Mouse (Mus musculus): ENCODE results near the gene Cask. TPM values are rescaled to one million over a fixed set of nuclear protein-coding genes. Genes with fewer than 3 reads are reported as not detected.

The Cask gene
- polyA plus RNA-seq, 1 experiment from 2014 or later = 13.6 TPM

DNA sequence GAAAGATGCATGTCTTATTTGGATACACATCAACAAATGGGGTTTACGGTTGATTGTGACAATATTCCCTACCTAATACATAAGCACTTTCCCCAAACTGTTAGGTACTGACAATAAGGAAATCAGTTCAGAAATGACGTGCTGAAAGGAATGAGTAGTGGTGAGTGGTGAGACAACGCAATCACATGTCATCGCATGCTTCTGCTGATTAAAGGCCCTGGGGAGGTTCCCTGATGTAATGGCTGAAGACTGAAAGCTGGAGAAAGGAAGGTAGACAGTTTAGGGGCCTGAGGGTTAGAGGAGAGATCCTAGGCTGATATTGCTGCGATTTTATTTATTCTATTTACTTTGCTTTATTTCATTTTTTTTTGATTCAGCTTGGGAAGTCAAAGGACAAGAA, 240.1 kb downstream of the Cask start:
- 87% methylated on average over 5 of the region's 5 CpGs for WGBS

DNA sequence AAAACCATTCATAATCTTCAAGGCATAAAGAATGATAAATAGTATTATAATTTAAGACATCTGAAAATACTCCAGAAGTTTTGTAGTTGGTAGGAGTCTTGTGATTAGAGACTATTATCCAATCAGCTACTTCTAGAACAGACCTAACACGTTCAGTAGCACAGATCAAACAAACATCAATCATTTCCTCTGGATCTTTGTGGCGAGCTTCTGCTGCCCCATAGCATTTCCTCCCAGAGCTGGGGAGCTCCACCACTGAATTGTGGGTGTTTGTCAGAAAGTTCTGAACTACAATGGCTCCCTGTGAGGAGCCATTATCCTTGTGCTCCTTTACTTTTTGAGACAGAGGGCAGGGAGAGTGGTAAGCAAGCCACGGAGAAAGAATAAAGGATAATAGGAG, 243.4 kb downstream of the Cask start:
- H3K27ac ChIP-seq (replicated peaks) = no peak overlapping the region
- H3K36me3 ChIP-seq (replicated peaks) = 0 out of 2 replicates have a peak, but pooled peaks cover 2% of the 10 kb centered on the region
- H3K4me3 ChIP-seq = no peak overlapping the region
- H3K4me1 ChIP-seq = no peaks in the 10 kb centered on the region
- 60% methylated on average over 3 of the region's 3 CpGs for WGBS
- DNase-seq (ENCODE audit: low spot score) = no peak
- no peaks in the 10 kb centered on the region for H3K9me3 ChIP-seq
- H3K27me3 ChIP-seq (replicated peaks; ENCODE audit: low read depth, poor library complexity, severe bottlenecking) = peaks cover 22% of the 10 kb centered on the region

More for the DNA sequence above, 240.1 kb downstream of the Cask start:
- H3K36me3 ChIP-seq (replicated peaks) = 0 out of 2 replicates have a peak, but pooled peaks cover 12% of the 10 kb centered on the region
- H3K27ac ChIP-seq (replicated peaks) = no peak overlapping the region
- H3K4me1 ChIP-seq = no peaks in the 10 kb centered on the region
- H3K9me3 ChIP-seq = no peaks in the 10 kb centered on the region
- DNase-seq (ENCODE audit: low spot score) = no peak
- H3K27me3 ChIP-seq (replicated peaks; ENCODE audit: low read depth, poor library complexity, severe bottlenecking) = peaks cover 21% of the 10 kb centered on the region; the same call in 1 of the 2 replicates
- no peak overlapping the region for H3K4me3 ChIP-seq

DNA sequence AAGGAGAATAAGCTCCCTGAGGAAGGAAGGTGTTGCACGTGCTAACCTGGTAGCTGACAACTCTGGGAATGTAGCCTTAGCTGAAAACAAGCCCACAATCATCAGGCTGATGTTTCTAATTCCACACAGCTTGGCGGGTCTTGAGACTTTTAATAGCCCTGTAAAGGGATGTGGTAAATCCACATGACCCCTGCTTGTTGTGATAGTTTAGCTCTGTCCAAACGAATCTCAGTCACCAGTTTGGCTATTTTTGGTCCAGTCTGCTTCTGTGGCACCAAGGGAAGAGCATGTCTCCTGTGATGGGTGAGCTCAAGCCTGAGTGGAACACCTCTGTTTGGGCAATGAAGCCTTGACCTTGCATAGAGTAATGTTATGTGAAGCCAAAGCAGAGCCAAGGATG, 244.4 kb downstream of the Cask start:
- H3K4me3 ChIP-seq = no peak overlapping the region
- DNase-seq (ENCODE audit: low spot score) = no peak
- WGBS = 71% methylated on average over 3 of the region's 3 CpGs
- peaks cover 22% of the 10 kb centered on the region for H3K27me3 ChIP-seq (replicated peaks; ENCODE audit: low read depth, poor library complexity, severe bottlenecking)
- H3K36me3 ChIP-seq (replicated peaks) = 0 out of 2 replicates have a peak, but pooled peaks cover 2% of the 10 kb centered on the region
- no peak overlapping the region for H3K27ac ChIP-seq (replicated peaks)
- no peaks in the 10 kb centered on the region for H3K9me3 ChIP-seq
- H3K4me1 ChIP-seq = no peaks in the 10 kb centered on the region

DNA sequence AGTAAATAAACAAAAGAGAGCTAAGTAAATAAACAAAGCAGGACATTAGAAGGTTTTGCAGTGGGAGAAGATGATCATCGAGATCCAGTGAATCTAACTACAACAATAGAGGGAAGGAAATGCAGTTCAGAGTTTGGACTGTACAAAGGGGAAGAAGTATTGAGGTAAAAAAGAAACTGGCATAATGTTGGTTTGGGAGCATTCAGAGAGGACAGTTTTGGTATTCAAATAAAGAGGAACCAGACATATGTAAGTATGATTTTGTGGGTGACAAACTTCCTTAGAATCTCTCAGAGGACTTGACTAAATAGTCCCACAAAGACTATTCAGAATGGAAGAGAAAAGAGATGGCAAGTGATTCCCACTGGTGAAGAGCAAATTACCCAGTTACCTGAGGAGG, 251.2 kb downstream of the Cask start:
- Histone ChIP-seq H3K36me3 (replicated peaks) (no peaks in the 10 kb centered on the region), H3K27me3 (replicated peaks; ENCODE audit: low read depth, poor library complexity, severe bottlenecking) (peaks cover 23% of the 10 kb centered on the region), H3K4me1 (no peaks in the 10 kb centered on the region), H3K4me3 (no peak overlapping the region), H3K27ac (replicated peaks) (no peak overlapping the region), H3K9me3 (no peaks in the 10 kb centered on the region)
- WGBS = 68% methylated on average over 1 of the region's 1 CpGs
- DNase-seq (ENCODE audit: low spot score) = no peak

DNA sequence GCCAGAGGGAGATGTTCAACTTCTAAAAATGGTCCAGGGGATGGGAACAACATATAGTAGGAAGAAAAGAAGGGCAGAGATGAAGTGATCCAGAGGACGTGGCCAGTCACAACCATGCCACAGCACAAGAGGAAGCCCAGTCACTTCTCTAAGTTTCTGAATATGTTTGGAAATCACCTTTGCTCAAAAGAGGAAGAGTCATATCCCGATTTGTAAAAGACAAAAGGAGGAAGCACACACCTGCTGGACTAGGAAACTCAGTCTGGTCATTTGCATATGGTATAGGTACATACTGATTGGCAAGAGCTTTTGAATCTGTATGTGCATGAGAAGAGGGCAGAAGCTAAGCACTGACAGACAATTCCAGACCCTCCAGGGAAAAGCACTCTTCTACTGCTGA, 251.8 kb downstream of the Cask start:
- no peaks in the 10 kb centered on the region for H3K9me3 ChIP-seq
- H3K4me3 ChIP-seq = no peak overlapping the region
- peaks cover 24% of the 10 kb centered on the region for H3K27me3 ChIP-seq (replicated peaks; ENCODE audit: low read depth, poor library complexity, severe bottlenecking)
- 84% methylated on average over 2 of the region's 2 CpGs for WGBS
- no peaks in the 10 kb centered on the region for H3K36me3 ChIP-seq (replicated peaks)
- no peak overlapping the region for H3K27ac ChIP-seq (replicated peaks)
- H3K4me1 ChIP-seq = no peaks in the 10 kb centered on the region
- no peak for DNase-seq (ENCODE audit: low spot score)

DNA sequence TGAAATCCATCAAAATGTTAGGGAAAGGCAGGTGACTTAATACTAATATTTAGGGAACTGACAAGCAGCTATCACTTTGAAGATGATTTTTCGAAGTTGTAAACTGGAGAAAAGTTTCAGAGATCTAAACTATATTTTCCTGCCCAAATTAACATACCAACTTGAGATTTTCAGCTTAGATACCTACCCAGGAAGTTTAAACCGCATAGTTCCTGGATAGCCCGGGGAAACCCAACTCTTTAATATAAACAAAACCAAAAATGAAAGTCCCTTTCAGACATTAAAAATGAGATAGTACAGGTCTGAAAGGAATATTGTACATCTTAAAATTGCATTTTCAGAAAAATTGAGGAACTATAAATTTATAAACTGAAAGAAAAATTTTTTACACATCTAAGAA, 273.5 kb downstream of the Cask start:
- DNase-seq (ENCODE audit: low spot score) = no peak
- peaks cover 31% of the 10 kb centered on the region for H3K27me3 ChIP-seq (replicated peaks; ENCODE audit: low read depth, poor library complexity, severe bottlenecking)
- no peaks in the 10 kb centered on the region for H3K4me1 ChIP-seq
- no peaks in the 10 kb centered on the region for H3K9me3 ChIP-seq
- no peak overlapping the region for H3K27ac ChIP-seq (replicated peaks)
- no peak overlapping the region for H3K4me3 ChIP-seq
- 88% methylated on average over 3 of the region's 3 CpGs for WGBS
- peaks cover 7% of the 10 kb centered on the region for H3K36me3 ChIP-seq (replicated peaks)

DNA sequence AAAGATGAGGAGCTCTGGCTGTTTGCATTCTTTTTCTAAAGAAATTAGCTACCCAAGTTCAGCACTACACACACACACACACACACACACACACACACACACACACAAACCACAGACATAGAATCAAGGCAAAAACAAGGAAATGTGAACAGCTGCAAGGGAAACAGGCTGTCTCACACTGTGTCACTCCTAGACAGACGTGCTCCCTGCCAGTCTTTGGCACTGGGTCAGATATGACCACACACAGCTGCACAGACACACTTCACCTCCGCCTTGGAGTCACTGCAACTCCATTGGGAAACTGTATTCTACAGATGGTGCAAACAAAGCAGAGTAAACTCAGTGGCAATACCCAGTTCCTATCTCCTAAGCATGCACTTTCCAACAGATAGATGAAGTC, 274.6 kb downstream of the Cask start:
- DNase-seq (ENCODE audit: low spot score) = no peak
- 80% methylated on average over 2 of the region's 2 CpGs for WGBS
- Histone ChIP-seq H3K36me3 (replicated peaks) (peaks cover 7% of the 10 kb centered on the region), H3K27ac (replicated peaks) (no peak overlapping the region), H3K4me1 (no peaks in the 10 kb centered on the region), H3K4me3 (no peak overlapping the region), H3K9me3 (no peaks in the 10 kb centered on the region), H3K27me3 (replicated peaks; ENCODE audit: low read depth, poor library complexity, severe bottlenecking) (peaks cover 31% of the 10 kb centered on the region)

DNA sequence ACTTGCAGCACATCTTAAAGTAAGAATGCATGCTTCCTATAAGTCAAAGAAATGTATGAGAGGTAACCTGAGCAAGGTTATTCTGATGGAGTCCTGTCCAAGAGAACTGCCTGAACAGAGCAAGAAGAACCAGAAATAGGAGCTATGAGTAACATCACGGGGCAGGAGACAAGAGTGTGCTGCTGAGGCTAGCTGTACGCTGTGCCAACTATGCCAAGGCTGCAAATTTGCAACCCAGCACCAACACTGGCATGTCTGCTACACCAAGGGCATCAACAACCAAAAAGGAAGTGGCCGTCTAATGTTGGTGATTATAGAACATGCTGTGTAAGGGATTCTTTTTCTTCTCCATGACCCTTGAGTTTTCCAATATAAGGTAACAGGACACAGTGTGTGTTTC, 276.3 kb downstream of the Cask start:
- H3K9me3 ChIP-seq = no peaks in the 10 kb centered on the region
- H3K4me1 ChIP-seq = no peaks in the 10 kb centered on the region
- peaks cover 38% of the 10 kb centered on the region for H3K27me3 ChIP-seq (replicated peaks; ENCODE audit: low read depth, poor library complexity, severe bottlenecking)
- H3K4me3 ChIP-seq = no peak overlapping the region
- no peak for DNase-seq (ENCODE audit: low spot score)
- no peak overlapping the region for H3K27ac ChIP-seq (replicated peaks)
- peaks cover 7% of the 10 kb centered on the region for H3K36me3 ChIP-seq (replicated peaks)
- 86% methylated on average over 3 of the region's 3 CpGs for WGBS

DNA sequence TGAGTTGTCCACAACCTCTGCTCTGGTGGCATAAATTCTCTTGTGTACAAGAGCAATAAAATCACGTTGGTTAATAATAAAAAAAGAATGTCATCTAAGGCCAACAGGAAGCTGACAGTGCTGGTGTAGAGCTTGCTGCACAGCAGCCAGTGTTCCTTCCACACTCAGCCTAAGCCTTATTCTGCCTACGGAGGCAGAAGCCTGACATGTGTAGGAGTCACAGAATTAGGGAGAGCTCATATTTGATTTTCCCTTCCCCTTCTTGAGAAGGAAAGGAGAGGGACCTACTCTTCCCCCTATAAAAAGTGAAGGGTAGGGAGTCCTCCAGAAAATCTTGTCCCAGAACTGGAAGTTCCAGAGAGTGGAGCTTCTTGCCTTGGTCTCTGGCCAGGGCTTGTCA, 276.9 kb downstream of the Cask start:
- Histone ChIP-seq H3K4me1 (no peaks in the 10 kb centered on the region), H3K4me3 (no peak overlapping the region), H3K9me3 (no peaks in the 10 kb centered on the region), H3K27ac (replicated peaks) (no peak overlapping the region), H3K27me3 (replicated peaks; ENCODE audit: low read depth, poor library complexity, severe bottlenecking) (peaks cover 42% of the 10 kb centered on the region), H3K36me3 (replicated peaks) (peaks cover 7% of the 10 kb centered on the region)
- DNase-seq (ENCODE audit: low spot score) = no peak
- 79% methylated on average over 2 of the region's 2 CpGs for WGBS

DNA sequence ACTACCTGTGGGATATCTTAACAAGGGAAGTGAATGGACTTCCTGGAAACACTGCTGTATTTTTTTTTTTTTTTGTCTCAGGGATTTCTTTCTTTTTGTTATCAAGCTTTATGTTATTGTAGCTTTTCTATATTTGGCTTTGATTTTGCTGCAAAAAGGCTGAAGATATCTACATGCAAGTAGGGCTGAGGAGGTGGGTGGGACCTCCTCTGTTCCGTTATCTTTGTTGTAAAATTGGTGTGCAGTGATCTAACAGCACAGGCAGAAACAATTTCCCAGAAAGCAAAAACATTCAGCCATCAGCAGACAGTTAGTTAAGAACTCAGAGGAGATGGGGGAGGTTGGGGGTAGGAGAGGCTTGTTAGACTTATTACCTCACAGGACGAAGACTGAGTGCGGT, 296.7 kb downstream of the Cask start:
- Histone ChIP-seq H3K9me3 (no peaks in the 10 kb centered on the region), H3K27me3 (replicated peaks; ENCODE audit: low read depth, poor library complexity, severe bottlenecking) (peaks cover 24% of the 10 kb centered on the region), H3K4me3 (no peak overlapping the region), H3K4me1 (no peaks in the 10 kb centered on the region), H3K27ac (replicated peaks) (no peak overlapping the region), H3K36me3 (replicated peaks) (no peaks in the 10 kb centered on the region; the same call in none of the 2 replicates)
- DNase-seq (ENCODE audit: low spot score) = no peak
- 85% methylated on average over 3 of the region's 3 CpGs for WGBS

DNA sequence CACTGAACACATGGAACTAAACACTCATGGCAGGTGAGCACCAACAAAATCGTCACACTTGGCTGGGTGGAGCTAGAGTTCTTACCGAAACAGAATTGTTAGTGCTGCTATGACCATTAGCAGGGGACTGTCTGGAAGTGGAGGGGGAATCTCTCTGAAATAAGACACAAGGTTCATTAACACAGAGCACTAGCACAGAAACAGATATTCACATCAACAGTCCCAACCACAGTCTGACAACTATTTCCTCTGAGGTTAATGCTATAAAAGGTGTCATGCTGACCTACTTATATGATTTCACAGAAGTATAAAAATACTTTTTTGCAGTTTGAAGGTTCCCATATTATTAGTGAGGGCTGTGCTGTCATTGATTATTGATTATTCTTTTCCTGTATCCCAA, 298.9 kb downstream of the Cask start:
- Histone ChIP-seq H3K27me3 (replicated peaks; ENCODE audit: low read depth, poor library complexity, severe bottlenecking) (peaks cover 45% of the 10 kb centered on the region), H3K9me3 (no peaks in the 10 kb centered on the region), H3K4me3 (no peak overlapping the region), H3K36me3 (replicated peaks) (peaks cover 2% of the 10 kb centered on the region), H3K27ac (replicated peaks) (no peak overlapping the region), H3K4me1 (no peaks in the 10 kb centered on the region)
- WGBS = 74% methylated on average over 2 of the region's 2 CpGs
- DNase-seq (ENCODE audit: low spot score) = no peak

DNA sequence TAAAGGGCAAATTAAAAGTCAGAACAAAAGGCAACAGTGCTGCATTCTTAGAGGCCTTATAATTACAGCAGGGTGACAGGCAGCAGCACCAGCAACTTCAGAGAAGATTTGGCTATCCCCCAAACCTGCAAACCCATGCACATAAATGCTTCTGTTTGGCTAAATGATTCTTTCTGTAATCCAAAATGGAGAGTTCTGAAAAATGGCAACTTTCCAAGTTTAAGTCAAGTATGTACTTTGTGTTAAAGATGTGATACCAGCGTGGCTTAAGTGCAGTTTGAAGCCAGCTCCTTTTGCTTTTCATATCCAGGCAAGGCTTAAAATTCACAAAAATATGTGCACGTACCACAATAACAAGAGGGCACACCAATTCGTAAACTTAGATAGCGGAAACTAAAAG, 299.6 kb downstream of the Cask start:
- no peak overlapping the region for H3K4me3 ChIP-seq
- DNase-seq (ENCODE audit: low spot score) = no peak
- H3K27ac ChIP-seq (replicated peaks) = no peak overlapping the region
- H3K27me3 ChIP-seq (replicated peaks; ENCODE audit: low read depth, poor library complexity, severe bottlenecking) = peaks cover 51% of the 10 kb centered on the region
- H3K4me1 ChIP-seq = no peaks in the 10 kb centered on the region
- H3K36me3 ChIP-seq (replicated peaks) = peaks cover 2% of the 10 kb centered on the region
- WGBS = 90% methylated on average over 4 of the region's 4 CpGs
- H3K9me3 ChIP-seq = no peaks in the 10 kb centered on the region

DNA sequence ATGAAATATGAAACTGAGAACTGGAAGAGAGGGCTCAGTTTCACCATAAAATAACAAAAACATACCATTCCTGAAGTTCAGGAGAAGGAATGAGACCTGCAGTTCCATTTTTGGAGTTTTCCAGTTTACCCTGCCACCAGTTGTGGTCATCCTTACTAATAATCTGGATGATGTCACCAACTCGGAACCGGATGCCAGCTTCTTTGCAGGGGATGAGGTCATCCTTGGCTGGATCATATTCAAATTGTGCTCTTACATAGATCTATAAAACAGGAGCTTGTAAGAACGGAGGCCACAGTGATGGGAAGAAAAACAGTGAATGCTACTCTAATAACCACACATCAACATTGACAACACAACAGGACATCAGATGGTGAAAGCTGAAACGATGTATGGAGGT, 302.1 kb downstream of the Cask start:
- no peak for DNase-seq (ENCODE audit: low spot score)
- Histone ChIP-seq H3K36me3 (replicated peaks) (peaks cover 6% of the 10 kb centered on the region), H3K9me3 (no peaks in the 10 kb centered on the region), H3K27ac (replicated peaks) (no peak overlapping the region), H3K4me1 (no peaks in the 10 kb centered on the region), H3K4me3 (no peak overlapping the region), H3K27me3 (replicated peaks; ENCODE audit: low read depth, poor library complexity, severe bottlenecking) (peaks cover 48% of the 10 kb centered on the region)
- WGBS = 92% methylated on average over 4 of the region's 4 CpGs

DNA sequence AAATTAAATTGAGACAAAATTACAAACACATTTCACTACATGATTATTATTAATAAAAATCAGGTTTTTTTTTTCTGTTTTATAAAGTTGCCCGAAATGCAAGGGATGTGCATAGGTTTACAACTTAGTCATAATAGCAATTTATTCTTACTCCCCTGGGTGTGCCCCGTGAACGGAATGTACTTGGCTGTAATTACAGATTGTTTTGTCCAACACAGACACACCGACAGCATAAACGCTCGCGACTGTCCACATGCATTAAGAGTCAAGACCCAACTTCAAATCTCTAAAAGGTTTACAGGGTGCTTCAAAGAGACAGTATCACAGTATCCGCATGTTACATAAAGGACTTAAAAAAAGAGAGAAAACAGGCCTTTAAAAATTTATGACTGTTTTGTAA, 329.9 kb downstream of the Cask start:
- Histone ChIP-seq H3K4me1 (no peaks in the 10 kb centered on the region), H3K4me3 (no peak overlapping the region), H3K36me3 (replicated peaks) (peaks cover 20% of the 10 kb centered on the region), H3K27ac (replicated peaks) (no peak overlapping the region), H3K27me3 (replicated peaks; ENCODE audit: low read depth, poor library complexity, severe bottlenecking) (peaks cover 80% of the 10 kb centered on the region), H3K9me3 (no peaks in the 10 kb centered on the region)
- DNase-seq (ENCODE audit: low spot score) = no peak
- 90% methylated on average over 8 of the region's 8 CpGs for WGBS
